Mouse (Mus musculus) forebrain, embryonic 15.5 days (tissue): ENCODE results near the gene P3h3. TPM values are rescaled to one million over a fixed set of nuclear protein-coding genes. Genes with fewer than 3 reads are reported as not detected.

Experiments used
- ATAC-seq: fragments of 200-750 bp; cut with Nextera tagmentation; replicated peaks from 2 replicates; pipeline ENCODE4 v1.8.0; 2017; ENCODE audit warnings: mild to moderate bottlenecking, moderate TSS enrichment, moderate library complexity
- H3K27ac ChIP-seq: fragments of 300-500 bp; sonication (generic); replicated peaks from 2 replicates; pipeline ENCODE4 v1.5.1; 2015; ENCODE audit warnings: mild to moderate bottlenecking, inconsistent platforms
- H3K27me3 ChIP-seq: fragments of 300-500 bp; sonication (generic); 2 replicates; pipeline ENCODE4 v1.6.1; 2015; ENCODE audit warnings: inconsistent platforms
- H3K36me3 ChIP-seq: fragments of 300-500 bp; sonication (generic); 2 replicates; pipeline ENCODE4 v1.6.1; 2015; ENCODE audit warnings: mild to moderate bottlenecking, inconsistent platforms
- H3K4me1 ChIP-seq: fragments of 300-500 bp; sonication (generic); 2 replicates; pipeline ENCODE4 v1.6.1; 2015; ENCODE audit warnings: inconsistent platforms
- H3K4me2 ChIP-seq: fragments of 300-500 bp; sonication (generic); replicated peaks from 2 replicates; pipeline ENCODE4 v1.6.1; 2015; ENCODE audit warnings: mild to moderate bottlenecking, inconsistent platforms
- H3K4me3 ChIP-seq: fragments of 300-500 bp; sonication (generic); 2 replicates; pipeline ENCODE4 v1.5.1; 2015; ENCODE audit warnings: mild to moderate bottlenecking, inconsistent platforms
- H3K9ac ChIP-seq: fragments of 300-500 bp; sonication (generic); replicated peaks from 2 replicates; pipeline ENCODE4 v1.6.1; 2015; ENCODE audit warnings: mild to moderate bottlenecking, inconsistent platforms
- H3K9me3 ChIP-seq: fragments of 300-500 bp; sonication (generic); 2 replicates; pipeline ENCODE4 v1.6.1; 2016; ENCODE audit warnings: inconsistent platforms
- WGBS: fragments of 180-500 bp; shearing (Covaris S2); methylation state at CpG from one replicate; pipeline ENCODE4 v1.1.7; 2015; ENCODE audit warnings: mixed read lengths; 5-methylcytosine and 5-hydroxymethylcytosine counted together
- polyA plus RNA-seq: library from polyadenylated mRNA; unstranded; fragments of >200 nt; fragmentation: Nextera tagmentation; extraction: Ambion mirVana; gene quantifications from 2 replicates; pipeline ENCODE4 v1.2.1, GENCODE M21; 2015

The P3h3 gene
- polyA plus RNA-seq, 1 experiment from 2014 or later, result 15.7 TPM

- Histone ChIP-seq H3K36me3 (peaks cover 38% of the 10 kb centered on the region), H3K27me3 (no peaks in the 10 kb centered on the region), H3K9ac (peak overlapping the region; percentile 60), H3K9me3 (no peaks in the 10 kb centered on the region), H3K27ac (peak overlapping the region; percentile 77), H3K4me3 (peak overlapping the region; percentile 68), H3K4me1 (peaks cover 35% of the 10 kb centered on the region), H3K4me2 (peak overlapping the region; percentile 76)
- 22% methylated on average over 10 of the region's 10 CpGs for WGBS
- ATAC-seq, result no peak
Observed at GRCm38 (mm10) chr6:124828101-124828592, 29.4 kb downstream of the P3h3 start.

- no peak overlapping the region for H3K27ac ChIP-seq
- no peak for ATAC-seq
- no peak overlapping the region for H3K4me3 ChIP-seq
- WGBS, result 95% methylated on average over 4 of the region's 4 CpGs
- no peak overlapping the region for H3K9ac ChIP-seq
- H3K36me3 ChIP-seq, result peaks cover 93% of the 10 kb centered on the region
- no peaks in the 10 kb centered on the region for H3K27me3 ChIP-seq
- H3K4me2 ChIP-seq, result no peak overlapping the region
- H3K9me3 ChIP-seq, result no peaks in the 10 kb centered on the region
- no peaks in the 10 kb centered on the region for H3K4me1 ChIP-seq
Observed at GRCm38 (mm10) chr6:124822049-124822448, 35.5 kb downstream of the P3h3 start.

DNA sequence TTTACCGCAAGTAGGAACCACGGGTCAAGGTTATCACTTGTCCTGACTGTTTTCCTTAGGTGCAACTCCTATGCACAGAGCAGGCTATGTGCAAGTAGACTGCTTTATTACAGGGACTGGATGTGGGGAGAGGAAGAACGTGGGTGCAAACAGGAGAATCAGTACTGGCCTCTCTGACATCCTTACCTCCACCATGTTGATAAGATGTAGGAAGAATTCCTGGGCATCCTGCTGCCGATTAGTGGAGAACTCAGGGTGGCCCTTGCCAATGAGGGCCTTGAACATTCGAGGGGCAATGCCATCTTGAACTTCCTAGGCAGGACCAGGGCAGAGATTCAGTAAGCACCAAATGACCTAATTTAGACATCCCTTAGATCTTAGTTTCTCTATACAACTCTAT, 36.7 kb downstream of the P3h3 start:
- WGBS, result 96% methylated on average over 5 of the region's 5 CpGs
- Histone ChIP-seq H3K4me2 (no peak overlapping the region), H3K36me3 (peaks cover 97% of the 10 kb centered on the region), H3K4me3 (no peak overlapping the region), H3K9ac (no peak overlapping the region), H3K9me3 (no peaks in the 10 kb centered on the region), H3K4me1 (no peaks in the 10 kb centered on the region), H3K27ac (no peak overlapping the region), H3K27me3 (no peaks in the 10 kb centered on the region)
- no peak for ATAC-seq

GRCm38 (mm10) chr6:124817971-124818370, 39.6 kb downstream of the P3h3 start:
- H3K9me3 ChIP-seq, result no peaks in the 10 kb centered on the region
- H3K36me3 ChIP-seq, result peaks cover 67% of the 10 kb centered on the region
- H3K4me3 ChIP-seq, result no peak overlapping the region
- H3K9ac ChIP-seq, result no peak overlapping the region
- H3K4me2 ChIP-seq, result no peak overlapping the region
- H3K27me3 ChIP-seq, result no peaks in the 10 kb centered on the region
- H3K27ac ChIP-seq, result no peak overlapping the region
- peaks cover 15% of the 10 kb centered on the region for H3K4me1 ChIP-seq
- WGBS, result 93% methylated on average over 8 of the region's 8 CpGs
- ATAC-seq, result no peak

DNA sequence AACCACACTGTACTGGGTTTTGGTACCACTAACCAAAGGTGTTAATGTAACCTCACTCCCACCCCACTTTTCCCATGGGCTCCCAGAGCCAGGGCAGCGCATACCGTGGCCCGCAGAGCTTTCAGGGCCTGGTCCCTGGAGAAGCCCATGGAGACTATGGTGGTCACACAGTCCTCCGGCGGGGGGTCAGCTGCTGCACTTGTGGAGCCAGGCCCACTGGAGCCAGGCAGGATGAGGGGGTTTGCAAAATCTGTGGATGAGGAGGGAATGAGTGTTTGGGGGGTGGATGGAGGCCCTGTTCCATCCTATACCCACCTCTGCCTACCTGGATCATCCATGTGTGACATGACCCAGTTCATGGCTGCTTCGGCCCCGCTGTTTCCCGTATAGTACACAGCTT, 40.0 kb downstream of the P3h3 start:
- Histone ChIP-seq H3K27ac (no peak overlapping the region), H3K4me1 (peaks cover 19% of the 10 kb centered on the region), H3K4me3 (no peak overlapping the region), H3K27me3 (no peaks in the 10 kb centered on the region), H3K4me2 (no peak overlapping the region), H3K9ac (no peak overlapping the region), H3K9me3 (no peaks in the 10 kb centered on the region), H3K36me3 (peaks cover 63% of the 10 kb centered on the region)
- WGBS, result 94% methylated on average over 8 of the region's 8 CpGs
- ATAC-seq, result no peak

- no peak overlapping the region for H3K27ac ChIP-seq
- H3K27me3 ChIP-seq, result no peaks in the 10 kb centered on the region
- no peak overlapping the region for H3K9ac ChIP-seq
- no peak overlapping the region for H3K4me2 ChIP-seq
- no peak overlapping the region for H3K4me3 ChIP-seq
- H3K9me3 ChIP-seq, result no peaks in the 10 kb centered on the region
- 93% methylated on average over 11 of the region's 11 CpGs for WGBS
- ATAC-seq, result no peak
- peaks cover 59% of the 10 kb centered on the region for H3K36me3 ChIP-seq
- peaks cover 23% of the 10 kb centered on the region for H3K4me1 ChIP-seq
Observed at GRCm38 (mm10) chr6:124817125-124817524, 40.4 kb downstream of the P3h3 start.

DNA sequence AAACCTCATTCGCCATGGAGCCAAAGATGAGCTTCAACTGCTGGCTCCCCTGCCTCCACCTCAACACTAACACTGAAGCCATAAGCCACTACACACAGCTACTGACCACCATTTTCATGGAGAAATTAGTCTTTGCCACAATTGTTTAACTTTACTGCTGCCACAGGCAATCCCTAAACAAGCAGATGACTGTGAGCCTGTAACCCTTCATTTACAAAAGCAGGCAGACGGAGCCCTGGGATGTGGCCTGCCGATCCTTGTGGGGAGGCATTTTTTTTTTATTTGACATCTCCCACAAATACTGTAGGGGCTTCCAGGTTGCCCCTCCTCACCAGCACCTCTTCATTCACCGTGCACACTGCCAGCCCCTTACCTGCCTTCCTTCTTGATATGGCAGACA, 40.9 kb downstream of the P3h3 start:
- peaks cover 54% of the 10 kb centered on the region for H3K36me3 ChIP-seq
- no peak overlapping the region for H3K4me2 ChIP-seq
- H3K4me3 ChIP-seq, result no peak overlapping the region
- no peaks in the 10 kb centered on the region for H3K27me3 ChIP-seq
- no peak overlapping the region for H3K27ac ChIP-seq
- H3K9ac ChIP-seq, result no peak overlapping the region
- no peaks in the 10 kb centered on the region for H3K9me3 ChIP-seq
- no peak for ATAC-seq
- 92% methylated on average over 4 of the region's 4 CpGs for WGBS
- H3K4me1 ChIP-seq, result peaks cover 28% of the 10 kb centered on the region

GRCm38 (mm10) chr6:124814858-124815774, 42.4 kb downstream of the P3h3 start:
- WGBS, result 66% methylated on average over 9 of the region's 9 CpGs
- H3K4me2 ChIP-seq, result no peak overlapping the region
- H3K36me3 ChIP-seq, result peaks cover 39% of the 10 kb centered on the region
- ATAC-seq, result no peak
- H3K9me3 ChIP-seq, result no peaks in the 10 kb centered on the region
- H3K4me3 ChIP-seq, result no peak overlapping the region
- H3K4me1 ChIP-seq, result peaks cover 32% of the 10 kb centered on the region
- H3K27ac ChIP-seq, result no peak overlapping the region
- no peak overlapping the region for H3K9ac ChIP-seq
- H3K27me3 ChIP-seq, result no peaks in the 10 kb centered on the region

DNA sequence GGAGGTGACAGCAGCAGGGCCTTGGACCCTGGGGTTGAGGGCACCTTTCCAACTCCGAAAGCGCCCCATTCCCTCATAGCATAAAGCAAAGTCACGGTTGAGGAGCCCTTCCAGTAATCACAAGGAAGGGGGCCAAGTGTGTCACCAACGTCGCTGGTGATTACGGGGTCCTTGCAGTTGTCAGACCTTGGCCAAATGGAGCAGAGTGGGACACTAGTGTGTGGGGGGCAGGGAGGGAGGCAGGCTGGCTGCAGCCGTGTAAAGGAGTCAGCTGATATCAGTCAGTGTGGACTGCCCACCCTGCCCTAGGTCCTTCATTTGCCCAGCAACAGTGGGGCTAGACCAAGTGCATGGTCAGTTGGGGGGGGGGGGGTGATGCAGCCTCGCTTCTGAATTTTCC, 43.1 kb downstream of the P3h3 start:
- H3K27ac ChIP-seq, result peak overlapping the region; percentile 70
- no peak overlapping the region for H3K9ac ChIP-seq
- ATAC-seq, result peak; percentile 18
- H3K4me1 ChIP-seq, result peaks cover 38% of the 10 kb centered on the region
- WGBS, result 39% methylated on average over 8 of the region's 8 CpGs
- H3K27me3 ChIP-seq, result no peaks in the 10 kb centered on the region
- peak overlapping the region; percentile 52 for H3K4me3 ChIP-seq
- peaks cover 32% of the 10 kb centered on the region for H3K36me3 ChIP-seq
- H3K4me2 ChIP-seq, result peak overlapping the region; percentile 67
- no peaks in the 10 kb centered on the region for H3K9me3 ChIP-seq

DNA sequence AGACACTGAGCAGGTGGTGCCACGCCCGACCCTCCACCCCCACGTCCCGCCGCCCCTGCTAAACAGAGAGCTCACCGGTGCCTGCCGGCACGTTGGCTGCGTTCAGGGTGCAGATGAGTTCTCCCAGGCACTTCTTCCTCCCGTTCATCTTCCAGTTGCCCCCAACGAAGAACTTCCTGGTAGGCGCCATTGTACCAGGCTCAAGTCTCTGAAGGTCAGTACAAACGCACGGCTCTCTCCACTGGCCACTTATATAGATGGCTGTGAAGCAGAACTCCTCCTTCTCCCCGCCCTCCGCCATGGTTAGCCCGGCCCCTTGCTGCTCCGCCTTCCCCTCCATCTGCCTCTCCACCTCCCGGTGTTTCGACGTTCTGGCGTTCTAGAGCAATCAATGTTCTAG, 43.6 kb downstream of the P3h3 start, which contains the start of gene Tpi1:
Gene Tpi1, minus strand, starts transcription at position 364 of the 400 bp plus-strand sequence.
- Histone ChIP-seq H3K4me3 (peak within 1 kb of the TSS; percentile 52), H3K36me3 (peaks cover 27% of the 10 kb centered on the region), H3K4me2 (peak within 1 kb of the TSS; percentile 67), H3K9ac (peak within 1 kb of the TSS; percentile 58), H3K27me3 (no peaks in the 10 kb centered on the region), H3K4me1 (peaks cover 43% of the 10 kb centered on the region), H3K9me3 (no peaks in the 10 kb centered on the region), H3K27ac (peak within 1 kb of the TSS; percentile 70)
- WGBS, result 0% methylated on average over 22 of the region's 22 CpGs
- peak; percentile 86 for ATAC-seq

DNA sequence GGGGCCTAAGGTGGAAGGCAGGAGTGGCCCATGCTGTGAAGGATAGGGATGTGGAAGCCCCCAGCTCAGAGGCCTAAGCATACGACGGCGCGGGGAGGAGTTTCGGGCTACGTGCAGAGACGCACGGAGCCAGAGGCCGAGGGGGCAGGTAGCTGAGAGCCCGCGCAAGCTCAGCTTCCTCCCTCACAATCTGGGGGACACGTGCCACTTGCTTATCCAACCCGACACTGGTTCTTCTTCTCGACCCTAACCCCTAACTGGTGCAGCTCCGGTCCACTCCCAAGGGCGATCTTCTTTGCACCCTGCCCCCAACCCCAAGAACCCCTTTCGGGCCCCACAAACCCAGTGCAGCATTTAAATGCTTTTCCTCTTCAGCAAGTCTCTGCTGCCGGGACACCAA, 44.1 kb downstream of the P3h3 start:
- H3K36me3 ChIP-seq, result peaks cover 23% of the 10 kb centered on the region
- peaks cover 46% of the 10 kb centered on the region for H3K4me1 ChIP-seq
- peak overlapping the region; percentile 52 for H3K4me3 ChIP-seq
- H3K4me2 ChIP-seq, result peak overlapping the region; percentile 67
- H3K27ac ChIP-seq, result peak overlapping the region; percentile 70
- WGBS, result under 1% methylated on average over 18 of the region's 18 CpGs
- H3K9me3 ChIP-seq, result no peaks in the 10 kb centered on the region
- H3K27me3 ChIP-seq, result no peaks in the 10 kb centered on the region
- ATAC-seq, result peak; percentile 75
- peak overlapping the region; percentile 58 for H3K9ac ChIP-seq

- H3K9me3 ChIP-seq, result no peaks in the 10 kb centered on the region
- 13% methylated on average over 9 of the region's 9 CpGs for WGBS
- H3K9ac ChIP-seq, result peak overlapping the region; percentile 58
- peaks cover 16% of the 10 kb centered on the region for H3K36me3 ChIP-seq
- no peak for ATAC-seq
- no peaks in the 10 kb centered on the region for H3K27me3 ChIP-seq
- H3K4me2 ChIP-seq, result peak overlapping the region; percentile 67
- peak overlapping the region; percentile 70 for H3K27ac ChIP-seq
- peak overlapping the region; percentile 52 for H3K4me3 ChIP-seq
- H3K4me1 ChIP-seq, result peaks cover 53% of the 10 kb centered on the region
Observed at GRCm38 (mm10) chr6:124812848-124813247, 44.7 kb downstream of the P3h3 start.
